Mouse (Mus musculus): Measurements from ENCODE around the gene Cog5.

The Cog5 gene

DNA sequence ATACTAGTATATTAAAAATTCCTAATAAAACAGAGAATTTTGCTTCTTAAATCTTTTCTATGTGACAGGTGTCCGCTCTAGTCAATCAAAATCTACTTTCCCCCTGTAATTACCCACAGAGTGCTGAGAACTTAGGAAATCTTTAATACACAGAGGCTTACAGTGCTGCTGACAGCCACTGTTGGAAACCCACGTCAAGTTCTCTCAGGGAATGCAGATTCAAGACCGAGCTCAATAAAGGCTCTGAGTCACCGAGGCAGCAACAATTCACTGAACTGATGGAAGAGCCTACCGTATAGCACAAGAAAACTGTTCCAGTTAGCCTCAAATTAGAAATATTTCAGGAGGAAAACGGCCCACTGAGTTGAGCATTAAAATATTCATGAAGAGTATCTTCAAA, 329.1 kb downstream of the Cog5 start:
- DNase-seq (ENCODE audit: low spot score in 2 of 2), result peak in 1 of 2 experiments; percentile 44

DNA sequence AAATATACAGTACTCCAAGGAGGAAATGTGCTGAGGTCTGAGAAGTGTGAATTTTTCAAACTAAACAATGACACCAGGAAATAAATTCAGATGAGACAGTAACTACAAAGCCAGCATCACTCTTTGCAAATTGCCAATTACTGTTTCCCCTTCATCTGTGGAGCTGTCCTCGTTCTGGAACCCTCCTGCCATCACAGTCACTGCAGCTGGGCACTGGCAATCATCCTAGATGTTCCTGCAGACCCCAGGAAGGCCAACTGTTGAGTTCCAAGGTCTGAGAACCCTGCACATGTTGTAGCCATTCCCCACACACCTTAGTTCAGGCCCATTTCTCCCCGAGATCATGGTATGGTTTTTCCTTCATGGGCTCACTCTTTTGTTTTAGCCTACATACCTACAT, 329.5 kb downstream of the Cog5 start:
- no peak for DNase-seq (ENCODE audit: low spot score in 2 of 2)

GRCm38 (mm10) chr12:31984664-31985063, 330.0 kb downstream of the Cog5 start:
- no peak for DNase-seq (ENCODE audit: low spot score in 2 of 2)

GRCm38 (mm10) chr12:31985738-31986137, 331.1 kb downstream of the Cog5 start:
- DNase-seq (ENCODE audit: low spot score in 2 of 2), result no peak

DNA sequence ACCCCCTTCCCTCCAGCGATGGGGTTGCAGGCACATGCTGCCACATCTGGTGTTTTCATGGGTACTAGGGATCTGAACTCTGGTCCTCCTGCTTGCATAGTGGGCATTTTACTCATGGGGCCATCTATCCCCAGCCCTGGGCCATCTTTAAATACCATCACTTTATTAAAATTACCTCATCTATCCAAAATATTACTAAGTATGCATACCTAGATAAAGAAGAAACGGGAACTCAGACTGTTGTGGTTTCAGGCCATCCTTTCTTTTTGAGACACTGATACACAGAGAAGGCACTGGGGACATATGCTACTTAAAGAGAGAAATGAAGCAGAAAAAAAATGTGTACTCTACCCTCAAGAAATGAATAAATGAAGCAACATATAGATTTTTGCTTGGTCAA, 331.8 kb downstream of the Cog5 start:
- DNase-seq (ENCODE audit: low spot score in 2 of 2), result no peak
